ENCODE assay signal across 9 mouse cellular contexts in the genomic region with DNA sequence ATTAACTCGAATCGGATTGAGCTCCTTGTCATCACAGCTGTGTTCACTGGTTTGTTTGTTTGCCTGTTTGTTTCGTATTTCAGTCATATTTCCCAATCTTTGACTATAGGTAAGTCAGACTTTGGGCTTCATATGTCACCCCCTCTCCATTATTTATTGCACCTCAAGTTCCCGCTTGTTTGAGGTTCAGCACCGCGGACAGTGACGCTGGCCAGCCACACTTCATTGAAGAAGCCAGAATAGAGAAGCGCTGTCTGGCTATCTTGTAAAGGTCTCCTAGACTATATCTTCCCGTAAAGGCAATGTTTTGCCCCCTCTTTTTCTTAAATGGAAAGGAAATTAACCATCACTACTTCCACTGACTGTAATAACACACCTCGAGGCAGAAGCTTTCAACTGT.
DNase-seq lines count a peak whose midpoint lies in the region; ATAC-seq lines count a peak whose summit lies in the region.
"Had no signal": no experiment of that assay in that cellular context is flagged by ENCODE, and none has a peak within 500 bp of the region (broad histone marks: within the 10 kb centered on the region; RNA-seq: fewer than 3 reads in every experiment).

No protein-coding gene starts in this region.

- H3K27me3 ChIP-seq in intestine, embryonic 15.5 days (replicated peaks): peaks cover 24% of the 10 kb centered on the region
- H3K27me3 ChIP-seq in intestine, embryonic 16.5 days (replicated peaks; ENCODE audit: control insufficient read depth, insufficient read depth, low read length): peaks cover 14% of the 10 kb centered on the region; the same call in 1 of the 2 replicates
- 0 out of 2 replicates have a peak, but pooled peaks cover 3% of the 10 kb centered on the region for H3K27me3 ChIP-seq in hindbrain, embryonic 15.5 days
- H3K27me3 ChIP-seq in neural tube, embryonic 12.5 days (replicated peaks): peaks cover 16% of the 10 kb centered on the region; the same call in 1 of the 2 replicates

- H3K4me1 ChIP-seq in intestine, embryonic 15.5 days (replicated peaks): peaks cover 4% of the 10 kb centered on the region; the same call in 1 of the 2 replicates
- no peaks in the 10 kb centered on the region for H3K4me1 ChIP-seq in intestine, embryonic 16.5 days (ENCODE audit: control insufficient read depth, insufficient read depth, low read length)
- peaks cover 19% of the 10 kb centered on the region for H3K4me1 ChIP-seq in hindbrain, embryonic 15.5 days (replicated peaks)
- peaks cover 12% of the 10 kb centered on the region for H3K4me1 ChIP-seq in neural tube, embryonic 12.5 days

- H3K4me3 ChIP-seq in intestine, embryonic 15.5 days (replicated peaks): no peak overlapping the region
- no peak overlapping the region for H3K4me3 ChIP-seq in intestine, embryonic 16.5 days (ENCODE audit: low read length)
- peak overlapping the region; percentile 9; the same call in 1 of the 2 replicates for H3K4me3 ChIP-seq in hindbrain, embryonic 15.5 days
- H3K4me3 ChIP-seq in neural tube, embryonic 12.5 days: no peak overlapping the region

- H3K9me3 ChIP-seq in intestine, embryonic 15.5 days: no peaks in the 10 kb centered on the region
- H3K9me3 ChIP-seq in intestine, embryonic 16.5 days (ENCODE audit: control insufficient read depth, low read length): no peaks in the 10 kb centered on the region
- no peaks in the 10 kb centered on the region for H3K9me3 ChIP-seq in hindbrain, embryonic 15.5 days
- H3K9me3 ChIP-seq in neural tube, embryonic 12.5 days: no peaks in the 10 kb centered on the region

- no peak overlapping the region for H3K4me2 ChIP-seq in intestine, embryonic 15.5 days (replicated peaks)
- no peak overlapping the region for H3K4me2 ChIP-seq in intestine, embryonic 16.5 days (ENCODE audit: low read depth, low read length)
- H3K4me2 ChIP-seq in hindbrain, embryonic 15.5 days: peak overlapping the region; percentile 48
- H3K4me2 ChIP-seq in neural tube, embryonic 12.5 days (replicated peaks): peak overlapping the region; percentile 24; the same call in 1 of the 2 replicates

- peak; percentile 70; the same call in 1 of the 2 replicates for ATAC-seq in intestine, embryonic 15.5 days
- ATAC-seq in intestine, embryonic 16.5 days: no peak
- ATAC-seq in hindbrain, embryonic 15.5 days (ENCODE audit: low FRiP score, low read depth): no peak
- ATAC-seq in neural tube, embryonic 12.5 days (ENCODE audit: low FRiP score, low read depth): no peak
- ATAC-seq in cerebellum, adult (ENCODE audit: insufficient number of reproducible peaks, low FRiP score, low TSS enrichment): no peak

- H3K27ac ChIP-seq in intestine, embryonic 15.5 days: no peak overlapping the region
- H3K27ac ChIP-seq in intestine, embryonic 16.5 days (ENCODE audit: low read length): no peak overlapping the region
- H3K27ac ChIP-seq in hindbrain, embryonic 15.5 days (replicated peaks): peak overlapping the region; percentile 52
- H3K27ac ChIP-seq in neural tube, embryonic 12.5 days: no peak overlapping the region

- WGBS in intestine, embryonic 15.5 days: 24% methylated on average over 10 of the region's 10 CpGs
- 25% methylated on average over 10 of the region's 10 CpGs for WGBS in intestine, embryonic 16.5 days
- 31% methylated on average over 10 of the region's 10 CpGs for WGBS in hindbrain, embryonic 15.5 days
- 29% methylated on average over 10 of the region's 10 CpGs for WGBS in neural tube, embryonic 12.5 days

- H3K36me3 ChIP-seq in intestine, embryonic 15.5 days: no peaks in the 10 kb centered on the region
- H3K36me3 ChIP-seq in intestine, embryonic 16.5 days (ENCODE audit: control insufficient read depth, insufficient read depth, low read length): no peaks in the 10 kb centered on the region
- H3K36me3 ChIP-seq in hindbrain, embryonic 15.5 days: no peaks in the 10 kb centered on the region
- H3K36me3 ChIP-seq in neural tube, embryonic 12.5 days: no peaks in the 10 kb centered on the region

- DNase-seq in ZHBTc4 (ENCODE audit: low read depth, low spot score) (peak; percentile 23), MN1 (ENCODE audit: low spot score) (no peak)
- DNase-seq in right cerebral cortex, postnatal 25 days: no peak
- DNase-seq: lung, postnatal 14 days had no signal

- no peak overlapping the region for H3K9ac ChIP-seq in intestine, embryonic 15.5 days
- H3K9ac ChIP-seq in intestine, embryonic 16.5 days (ENCODE audit: low read depth, low read length): no peak overlapping the region
- H3K9ac ChIP-seq in hindbrain, embryonic 15.5 days: 0 out of 2 replicates have a peak overlapping the region, but pooled peaks have one; percentile 18
- H3K9ac ChIP-seq in neural tube, embryonic 12.5 days: no peak overlapping the region

Comparison
In these comparisons a context has a peak if more than half of its experiments do, and no peak if none do; other contexts are left out.
1. H3K4me2 ChIP-seq: peak in hindbrain, embryonic 15.5 days (single experiment) and neural tube, embryonic 12.5 days (single experiment); none in intestine, embryonic 15.5 days (single experiment) and intestine, embryonic 16.5 days (single experiment).